Comparison of ENCODE assay signal across 8 mouse cellular contexts in genomic region chr12:86816171-86816701, GRCm38 (mm10).
DNase-seq lines count a peak whose midpoint lies in the region; ATAC-seq lines count a peak whose summit lies in the region.

No protein-coding gene starts in this region.

- no peak overlapping the region for H3K4me3 ChIP-seq in heart, embryonic 12.5 days

- 4% methylated on average over 6 of the region's 6 CpGs for WGBS in heart, embryonic 12.5 days

- H3K9me3 ChIP-seq in heart, embryonic 12.5 days (replicated peaks), result no peaks in the 10 kb centered on the region

- H3K27me3 ChIP-seq in heart, embryonic 12.5 days (replicated peaks), result no peaks in the 10 kb centered on the region

- DNase-seq in adrenal gland, postnatal 10 days, result peak; percentile 70
- DNase-seq in adrenal gland, postnatal 4 days (ENCODE audit: low spot score in 2 of 2), result no peak
- DNase-seq in ES-CJ7 (ENCODE audit: low read depth, low spot score), result peak; percentile 91
- DNase-seq in left cerebral cortex, postnatal 25 days (ENCODE audit: low spot score in 2 of 2), result peak; percentile 78 to 91
- peak; percentile 68 for DNase-seq in neural tube, embryonic 10.5 days (ENCODE audit: extremely low spot score, low spot score)
- no peak for DNase-seq in c-Kit-positive CD71-positive TER-119-positive erythroid progenitor cells, embryonic 14.5 days (ENCODE audit: low spot score)

- no peaks in the 10 kb centered on the region for H3K36me3 ChIP-seq in heart, embryonic 12.5 days

- peak; percentile 98 for ATAC-seq in erythroblast, adult 5-6 weeks (replicated peaks; ENCODE audit: low FRiP score, poor library complexity, severe bottlenecking)
- peak; percentile 51; the same call in 1 of the 2 replicates for ATAC-seq in heart, embryonic 12.5 days (ENCODE audit: insufficient number of reproducible peaks, low FRiP score)

- H3K4me2 ChIP-seq in heart, embryonic 12.5 days, result peak overlapping the region; percentile 26; the same call in 1 of the 2 replicates

- peak overlapping the region; percentile 97 for H3K27ac ChIP-seq in heart, embryonic 12.5 days (ENCODE audit: poor library complexity, severe bottlenecking)

- peak overlapping the region; percentile 42; the same call in 1 of the 2 replicates for H3K9ac ChIP-seq in heart, embryonic 12.5 days

- H3K4me1 ChIP-seq in heart, embryonic 12.5 days (replicated peaks), result peaks cover 58% of the 10 kb centered on the region

- intact Hi-C loops in left cerebral cortex, postnatal 25 days (cut with DNase I), result no loop called here

Comparison
In these comparisons a context has a peak if more than half of its experiments do, and no peak if none do; other contexts are left out.
1. DNase-seq: peak in adrenal gland, postnatal 10 days (single experiment), ES-CJ7 (single experiment), left cerebral cortex, postnatal 25 days (2 of 2) and neural tube, embryonic 10.5 days (single experiment); none in adrenal gland, postnatal 4 days (0 of 2) and c-Kit-positive CD71-positive TER-119-positive erythroid progenitor cells, embryonic 14.5 days (single experiment).